Mouse (Mus musculus) left cerebral cortex, postnatal 36 days (tissue): ENCODE results near the gene Wdr95. TPM values are rescaled to one million over a fixed set of nuclear protein-coding genes. Genes with fewer than 3 reads are reported as not detected.

Source experiments
- DNase-seq, 2 experiments: peaks; one replicate each; pipeline ENCODE4 v3.0.0; 2021 to 2022; ENCODE audit warnings: low spot score in 2 of 2, mixed read lengths in 1 of 2
- intact Hi-C: fragments of 180-260 bp; cut with DNase I; formaldehyde crosslinking; loops from one replicate; pipeline ENCODE4 v1.15.1; 2025
- total RNA-seq, 2 experiments: library from RNA; stranded (reverse); gene quantifications; 2 replicates each; pipeline ENCODE4 v1.2.3; 2021

Gene Wdr95
- total RNA-seq, 2 experiments from 2014 or later, result 0.91 to 1.7 TPM

- intact Hi-C loops, result loop anchor here (5.0 kb wide), 2 partner anchors 200 to 375 kb away; no protein-coding TSS in a partner anchor
- DNase-seq, result no peak
These were observed 119.1 kb downstream of the Wdr95 start for GRCm38 (mm10) chr5:149647367-149648115.

- intact Hi-C loops, result loop anchor here (5.0 kb wide), 2 partner anchors 199 to 374 kb away; no protein-coding TSS in a partner anchor
- no peak for DNase-seq
These were observed 119.7 kb downstream of the Wdr95 start for GRCm38 (mm10) chr5:149648196-149648595.

- no peak for DNase-seq
- intact Hi-C loops, result loop anchor here (5.0 kb wide), 2 partner anchors 198 to 373 kb away; no protein-coding TSS in a partner anchor
These were observed 120.5 kb downstream of the Wdr95 start for GRCm38 (mm10) chr5:149648895-149649406.

DNA sequence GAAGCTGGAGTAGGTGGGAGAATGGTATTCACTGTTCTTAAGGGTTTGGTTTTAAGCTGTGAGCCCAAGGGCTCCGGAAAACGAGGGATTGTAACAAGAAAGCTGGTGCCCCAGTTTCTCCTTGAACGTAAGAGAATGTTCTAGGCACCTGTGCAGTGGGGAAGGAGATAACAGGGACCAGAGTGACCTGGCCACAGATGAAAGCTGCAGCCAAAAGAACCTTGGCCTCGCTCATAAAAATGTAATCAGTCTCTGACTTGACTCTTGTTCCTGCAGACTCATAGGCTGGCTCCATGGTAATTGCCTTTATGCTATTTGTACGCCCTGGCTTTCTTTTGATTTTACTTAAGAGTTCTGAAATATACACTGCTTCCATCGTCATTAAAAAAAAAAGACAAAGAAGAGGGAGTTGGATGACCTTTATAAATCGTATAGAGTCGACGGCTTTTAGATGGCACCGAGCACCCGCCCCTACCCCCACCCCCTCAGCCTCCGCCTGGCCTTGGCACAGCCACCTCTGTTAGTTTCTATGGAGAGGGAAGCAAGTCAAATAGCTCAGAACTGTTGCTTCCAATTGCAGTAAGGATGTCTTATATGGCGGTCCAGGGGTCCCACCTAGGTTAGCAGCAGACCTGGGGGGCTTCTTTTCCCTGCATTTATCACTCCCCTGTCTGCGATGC lies 121.2 kb downstream of the Wdr95 start:
- intact Hi-C loops, result loop anchor here (5.0 kb wide), 2 partner anchors 198 to 373 kb away; no protein-coding TSS in a partner anchor

DNA sequence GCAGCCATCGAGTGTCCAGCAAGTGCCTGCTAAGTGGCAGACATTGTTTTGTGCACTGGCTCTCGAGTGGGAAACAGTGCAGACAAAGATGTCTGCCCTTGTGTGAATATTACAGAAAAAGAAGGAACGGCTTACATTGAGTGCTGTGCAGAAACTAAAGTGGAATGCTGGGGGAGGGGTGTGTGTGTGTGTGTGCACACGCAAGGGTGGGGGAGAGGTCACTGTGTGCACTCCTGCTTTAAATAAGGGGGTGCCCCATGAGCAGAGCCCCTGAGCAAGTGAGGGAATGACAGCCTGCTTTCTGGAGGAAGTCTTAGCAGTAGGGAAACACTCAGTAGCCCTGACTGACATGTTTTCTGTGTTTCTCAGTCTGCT lies 121.7 kb downstream of the Wdr95 start:
- intact Hi-C loops, result no loop called here
- DNase-seq, result no peak

More for the DNA sequence above, 121.2 kb downstream of the Wdr95 start:
- no peak for DNase-seq

GRCm38 (mm10) chr5:149655636-149656035 lies 127.2 kb downstream of the Wdr95 start:
- intact Hi-C loops, result no loop called here
- no peak for DNase-seq

GRCm38 (mm10) chr5:149658022-149658421 lies 129.5 kb downstream of the Wdr95 start:
- intact Hi-C loops, result no loop called here
- no peak for DNase-seq

GRCm38 (mm10) chr5:149658741-149659413 lies 130.4 kb downstream of the Wdr95 start:
- no peak for DNase-seq
- intact Hi-C loops, result no loop called here

GRCm38 (mm10) chr5:149659414-149659780 lies 130.9 kb downstream of the Wdr95 start:
- intact Hi-C loops, result no loop called here

DNA sequence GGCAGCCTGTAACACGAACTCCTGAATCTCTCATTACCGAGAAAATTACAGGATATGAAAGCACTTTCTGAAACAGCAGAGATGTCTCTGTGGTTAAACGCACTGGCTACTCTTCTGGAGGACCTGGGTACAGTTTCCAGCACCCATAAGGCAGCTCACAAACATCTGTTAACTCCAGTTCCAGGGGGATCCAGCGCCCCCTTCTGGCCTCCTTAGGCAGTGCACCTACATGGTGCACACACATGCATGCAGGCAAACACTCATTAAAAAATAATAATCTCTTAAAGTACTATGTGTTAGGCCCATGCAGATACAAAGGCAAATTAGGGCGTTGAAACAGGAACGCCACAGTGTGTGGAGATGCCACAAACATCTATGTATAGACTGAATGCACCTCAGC lies 132.9 kb downstream of the Wdr95 start:
- DNase-seq, result no peak
- intact Hi-C loops, result no loop called here

More at GRCm38 (mm10) chr5:149659414-149659780, 130.9 kb downstream of the Wdr95 start:
- DNase-seq, result no peak

Other genes with a start within 250 kb of the Wdr95 start
- gene Medag, start 116.9 kb upstream of the Wdr95 start, total RNA-seq, result 10 to 100 TPM; 14.5 to 16.5 TPM
- under 1 TPM; 0.41 to 0.59 TPM for gene Tex26, start 89.0 kb upstream of the Wdr95 start, total RNA-seq
- 100 to 1,000 TPM; 322 to 355 TPM for gene Hsph1, start 107.7 kb downstream of the Wdr95 start, total RNA-seq
- 10 to 100 TPM; 13.5 to 14.7 TPM for gene B3glct, start 149.6 kb downstream of the Wdr95 start, total RNA-seq